Mouse (Mus musculus) gastrocnemius, postnatal 36 days (tissue): ENCODE data around the gene Nell2. TPM values are rescaled to one million over a fixed set of nuclear protein-coding genes. Genes with fewer than 3 reads are reported as not detected.

Experiments used
- total RNA-seq, 2 experiments: library from RNA; stranded (reverse); gene quantifications; 2 replicates each; pipeline ENCODE4 v1.2.3; 2021

The Nell2 gene
- total RNA-seq, 2 experiments from 2014 or later: 0.15 to 0.30 TPM

Other genes starting within 250 kb of the Nell2 start
- not detected for gene Dbx2, start 127.4 kb upstream of the Nell2 start, total RNA-seq